Mouse (Mus musculus): ENCODE data around the gene Epb41.

- TF ChIP-seq CTCF (IDR thresholded peaks at IDR 0.05; ENCODE audit: low read depth, low read length): no peak
- TF ChIP-seq POLR2A (IDR thresholded peaks at IDR 0.05; ENCODE audit: insufficient read depth, low read length): no peak
Measured at GRCm38 (mm10) chr4:132041471-132042332, 33.4 kb downstream of the Epb41 start.
